Mouse (Mus musculus): Measurements from ENCODE around the gene Tnrc6b. TPM values are rescaled to one million over a fixed set of nuclear protein-coding genes. Genes with fewer than 3 reads are reported as not detected.

The Tnrc6b gene
- polyA plus RNA-seq, 1 experiment = 9.4 TPM

DNA sequence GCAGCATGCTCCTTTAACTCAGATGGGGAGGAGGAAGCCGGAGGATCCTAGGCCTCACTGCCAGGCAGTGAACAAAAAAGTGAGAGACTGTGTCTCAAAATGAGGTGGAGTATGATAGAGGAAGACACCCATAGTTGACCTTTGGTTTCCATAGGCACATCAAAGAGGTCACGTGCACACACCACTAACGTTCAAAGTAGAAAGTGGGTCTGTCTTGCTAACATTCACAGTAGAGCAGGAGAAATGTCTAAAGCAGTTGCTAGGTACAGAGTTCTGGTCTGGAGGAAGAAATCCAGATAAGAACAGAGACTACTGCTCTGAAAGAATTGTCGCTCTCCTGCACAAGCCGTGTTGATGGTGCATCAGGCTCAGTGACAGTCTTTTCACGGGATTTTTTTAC, 10.7 kb downstream of the Tnrc6b start:
- H3K27me3 ChIP-seq (ENCODE audit: control insufficient read depth, insufficient read depth, insufficient read length) = peaks cover 4% of the 10 kb centered on the region
- no peaks in the 10 kb centered on the region for H3K79me2 ChIP-seq (ENCODE audit: control insufficient read depth, insufficient read depth)
- no peaks in the 10 kb centered on the region for H3K36me3 ChIP-seq (ENCODE audit: control insufficient read depth, insufficient read depth)
- peak; percentile 56 for TF ChIP-seq USF1 (IDR thresholded peaks at IDR 0.05; ENCODE audit: low read depth)
- no peak for TF ChIP-seq MYOD1 (IDR thresholded peaks at IDR 0.05; ENCODE audit: control insufficient read depth, insufficient read length, low read depth)
- no peaks in the 10 kb centered on the region for H3K79me3 ChIP-seq (ENCODE audit: low read depth)
- no peak overlapping the region for H3K4me3 ChIP-seq (ENCODE audit: insufficient read depth, poor library complexity, severe bottlenecking)
- H3ac ChIP-seq (ENCODE audit: control insufficient read depth, insufficient read length, low read depth) = no peak overlapping the region

- Histone ChIP-seq H3ac (ENCODE audit: control insufficient read depth, insufficient read length, low read depth) (no peak overlapping the region), H3K4me3 (ENCODE audit: insufficient read depth, poor library complexity, severe bottlenecking) (no peak overlapping the region), H3K79me3 (ENCODE audit: low read depth) (no peaks in the 10 kb centered on the region), H3K27me3 (ENCODE audit: control insufficient read depth, insufficient read depth, insufficient read length) (peaks cover 4% of the 10 kb centered on the region), H3K79me2 (ENCODE audit: control insufficient read depth, insufficient read depth) (no peaks in the 10 kb centered on the region), H3K36me3 (ENCODE audit: control insufficient read depth, insufficient read depth) (no peaks in the 10 kb centered on the region)
- TF ChIP-seq MYOD1 (IDR thresholded peaks at IDR 0.05; ENCODE audit: control insufficient read depth, insufficient read length, low read depth) (no peak), CEBPB (IDR thresholded peaks at IDR 0.05; ENCODE audit: low read depth) (no peak), USF1 (IDR thresholded peaks at IDR 0.05; ENCODE audit: low read depth) (no peak), MYOG (IDR thresholded peaks at IDR 0.05; ENCODE audit: control insufficient read depth, extremely low read depth, insufficient read length) (no peak), FOSL1 (IDR thresholded peaks at IDR 0.05; ENCODE audit: insufficient read depth, low read length, poor library complexity, severe bottlenecking) (no peak), MAX (IDR thresholded peaks at IDR 0.05) (no peak), CTCF (IDR thresholded peaks at IDR 0.05; ENCODE audit: control insufficient read depth, insufficient read depth, insufficient read length) (no peak)
Observed at GRCm38 (mm10) chr15:80722366-80722765, 11.3 kb downstream of the Tnrc6b start.

DNA sequence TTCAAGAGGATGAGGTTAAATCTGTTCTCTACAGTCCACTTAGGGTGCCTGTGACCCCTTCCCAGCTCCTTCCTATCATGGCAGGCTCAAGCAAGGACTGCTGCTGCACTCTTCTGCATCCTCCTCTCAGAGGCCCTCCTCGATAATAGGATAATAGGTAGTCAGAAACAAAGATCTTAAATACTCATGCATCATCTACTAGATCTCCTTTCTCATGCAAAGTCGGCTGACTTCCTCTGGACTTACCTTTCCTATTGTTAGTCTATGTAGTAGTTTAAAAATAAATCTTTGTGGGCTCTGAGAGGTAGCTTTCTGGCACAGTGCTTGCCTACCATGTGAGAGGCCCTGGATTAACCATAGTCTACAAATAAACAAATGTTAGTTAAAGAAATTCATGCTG, 18.4 kb downstream of the Tnrc6b start:
- TF ChIP-seq CEBPB (IDR thresholded peaks at IDR 0.05; ENCODE audit: low read depth) (no peak), MYOD1 (IDR thresholded peaks at IDR 0.05; ENCODE audit: control insufficient read depth, insufficient read length, low read depth) (no peak), MYOG (IDR thresholded peaks at IDR 0.05; ENCODE audit: control insufficient read depth, extremely low read depth, insufficient read length) (no peak), MAX (IDR thresholded peaks at IDR 0.05) (no peak), USF1 (IDR thresholded peaks at IDR 0.05; ENCODE audit: low read depth) (no peak), CTCF (IDR thresholded peaks at IDR 0.05; ENCODE audit: control insufficient read depth, insufficient read depth, insufficient read length) (no peak), FOSL1 (IDR thresholded peaks at IDR 0.05; ENCODE audit: insufficient read depth, low read length, poor library complexity, severe bottlenecking) (no peak)
- Histone ChIP-seq H3K4me3 (ENCODE audit: insufficient read depth, poor library complexity, severe bottlenecking) (no peak overlapping the region), H3K79me2 (ENCODE audit: control insufficient read depth, insufficient read depth) (no peaks in the 10 kb centered on the region), H3K79me3 (ENCODE audit: low read depth) (no peaks in the 10 kb centered on the region), H3K36me3 (ENCODE audit: control insufficient read depth, insufficient read depth) (no peaks in the 10 kb centered on the region), H3K27me3 (ENCODE audit: control insufficient read depth, insufficient read depth, insufficient read length) (no peaks in the 10 kb centered on the region), H3ac (ENCODE audit: control insufficient read depth, insufficient read length, low read depth) (no peak overlapping the region)

GRCm38 (mm10) chr15:80731043-80731442, 19.9 kb downstream of the Tnrc6b start:
- no peak overlapping the region for H3K4me3 ChIP-seq (ENCODE audit: insufficient read depth, poor library complexity, severe bottlenecking)
- no peaks in the 10 kb centered on the region for H3K36me3 ChIP-seq (ENCODE audit: control insufficient read depth, insufficient read depth)
- TF ChIP-seq FOSL1 (IDR thresholded peaks at IDR 0.05; ENCODE audit: insufficient read depth, low read length, poor library complexity, severe bottlenecking) (no peak), CTCF (IDR thresholded peaks at IDR 0.05; ENCODE audit: control insufficient read depth, insufficient read depth, insufficient read length) (no peak), MYOD1 (IDR thresholded peaks at IDR 0.05; ENCODE audit: control insufficient read depth, insufficient read length, low read depth) (no peak), MAX (IDR thresholded peaks at IDR 0.05) (no peak), USF1 (IDR thresholded peaks at IDR 0.05; ENCODE audit: low read depth) (no peak), MYOG (IDR thresholded peaks at IDR 0.05; ENCODE audit: control insufficient read depth, extremely low read depth, insufficient read length) (no peak), CEBPB (IDR thresholded peaks at IDR 0.05; ENCODE audit: low read depth) (no peak)
- no peak overlapping the region for H3ac ChIP-seq (ENCODE audit: control insufficient read depth, insufficient read length, low read depth)
- H3K79me2 ChIP-seq (ENCODE audit: control insufficient read depth, insufficient read depth) = no peaks in the 10 kb centered on the region
- H3K79me3 ChIP-seq (ENCODE audit: low read depth) = no peaks in the 10 kb centered on the region
- H3K27me3 ChIP-seq (ENCODE audit: control insufficient read depth, insufficient read depth, insufficient read length) = no peaks in the 10 kb centered on the region

GRCm38 (mm10) chr15:80731511-80731910, 20.4 kb downstream of the Tnrc6b start:
- Histone ChIP-seq H3ac (ENCODE audit: control insufficient read depth, insufficient read length, low read depth) (no peak overlapping the region), H3K79me3 (ENCODE audit: low read depth) (no peaks in the 10 kb centered on the region), H3K36me3 (ENCODE audit: control insufficient read depth, insufficient read depth) (no peaks in the 10 kb centered on the region), H3K79me2 (ENCODE audit: control insufficient read depth, insufficient read depth) (no peaks in the 10 kb centered on the region), H3K27me3 (ENCODE audit: control insufficient read depth, insufficient read depth, insufficient read length) (no peaks in the 10 kb centered on the region), H3K4me3 (ENCODE audit: insufficient read depth, poor library complexity, severe bottlenecking) (no peak overlapping the region)
- no peak for TF ChIP-seq CEBPB (IDR thresholded peaks at IDR 0.05; ENCODE audit: low read depth)

DNA sequence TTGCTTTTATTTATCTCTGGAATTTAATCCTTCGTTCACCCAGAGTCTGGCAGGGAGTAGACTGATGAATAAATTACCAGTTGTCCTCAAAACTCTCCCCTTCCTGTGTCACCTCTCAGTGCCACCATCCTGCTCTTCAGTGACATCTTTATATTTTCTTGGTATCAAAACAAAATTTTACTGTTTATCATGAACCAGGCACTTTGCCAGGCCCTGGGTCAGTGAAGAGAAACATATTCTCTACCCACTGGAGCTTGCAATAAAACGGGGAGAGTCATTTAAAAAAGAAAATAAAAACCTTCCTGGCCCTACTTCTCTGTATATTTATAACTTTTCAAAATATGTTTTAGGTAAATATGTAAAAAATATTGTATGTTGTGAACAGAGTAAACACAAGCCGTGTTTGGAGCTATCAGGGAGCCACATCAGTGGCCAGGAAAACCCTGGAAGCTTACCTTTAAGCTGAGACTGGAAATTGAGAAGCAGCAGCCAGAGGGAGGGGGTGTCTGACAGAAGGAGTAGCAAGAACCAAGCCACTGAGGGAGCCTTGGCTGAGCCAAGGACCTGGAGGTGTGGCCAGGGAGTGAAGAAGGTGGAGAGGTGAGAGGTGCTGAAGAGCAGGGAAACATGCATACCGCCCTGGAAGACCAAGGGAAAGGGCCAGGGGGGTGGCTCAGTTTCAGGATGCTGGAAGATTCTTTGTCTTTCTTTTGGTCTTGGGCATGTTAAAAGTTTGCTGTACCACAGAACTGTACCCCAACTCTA, 21.3 kb downstream of the Tnrc6b start:
- no peak for TF ChIP-seq MYOG (IDR thresholded peaks at IDR 0.05; ENCODE audit: control insufficient read depth, extremely low read depth, insufficient read length)
- no peak for TF ChIP-seq MYOD1 (IDR thresholded peaks at IDR 0.05; ENCODE audit: control insufficient read depth, insufficient read length, low read depth)
- TF ChIP-seq FOSL1 (IDR thresholded peaks at IDR 0.05; ENCODE audit: insufficient read depth, low read length, poor library complexity, severe bottlenecking) = no peak
- no peak for TF ChIP-seq CTCF (IDR thresholded peaks at IDR 0.05; ENCODE audit: control insufficient read depth, insufficient read depth, insufficient read length)
- no peak for TF ChIP-seq MAX (IDR thresholded peaks at IDR 0.05)
- no peak for TF ChIP-seq USF1 (IDR thresholded peaks at IDR 0.05; ENCODE audit: low read depth)
- TF ChIP-seq CEBPB (IDR thresholded peaks at IDR 0.05; ENCODE audit: low read depth) = no peak
- no peaks in the 10 kb centered on the region for H3K27me3 ChIP-seq (ENCODE audit: control insufficient read depth, insufficient read depth, insufficient read length)

More for the DNA sequence above, 21.3 kb downstream of the Tnrc6b start:
- Histone ChIP-seq H3K36me3 (ENCODE audit: control insufficient read depth, insufficient read depth) (no peaks in the 10 kb centered on the region), H3K79me2 (ENCODE audit: control insufficient read depth, insufficient read depth) (no peaks in the 10 kb centered on the region), H3ac (ENCODE audit: control insufficient read depth, insufficient read length, low read depth) (no peak overlapping the region), H3K79me3 (ENCODE audit: low read depth) (no peaks in the 10 kb centered on the region), H3K4me3 (ENCODE audit: insufficient read depth, poor library complexity, severe bottlenecking) (no peak overlapping the region)
